Mouse (Mus musculus): Measurements from ENCODE around the gene Fpr3.
"Not testable (repeated sequence)": the region's sequence is repeated elsewhere in the genome, so short reads cannot be mapped to it uniquely, and the experiment has no call there.

Fpr3 gene

GRCm38 (mm10) chr17:17917376-17917775 lies 29.7 kb downstream of the Fpr3 start:
- Histone ChIP-seq H3K36me3 (ENCODE audit: control insufficient read depth, insufficient read depth, low read length, poor library complexity, severe bottlenecking) (no peaks in the 10 kb centered on the region), H3K27me3 (ENCODE audit: control insufficient read depth, insufficient read depth, low read length, poor library complexity, severe bottlenecking) (no peaks in the 10 kb centered on the region)
- no peak for DNase-seq (ENCODE audit: low read depth, low spot score)

- no peaks in the 10 kb centered on the region for H3K27me3 ChIP-seq (ENCODE audit: control insufficient read depth, insufficient read depth, low read length, poor library complexity, severe bottlenecking)
- H3K36me3 ChIP-seq (ENCODE audit: control insufficient read depth, insufficient read depth, low read length, poor library complexity, severe bottlenecking): no peaks in the 10 kb centered on the region
These were observed 30.1 kb downstream of the Fpr3 start for GRCm38 (mm10) chr17:17917782-17918181.

GRCm38 (mm10) chr17:17973443-17973842 lies 85.8 kb downstream of the Fpr3 start:
- H3K36me3 ChIP-seq (ENCODE audit: control insufficient read depth, insufficient read depth, low read length, poor library complexity, severe bottlenecking): no peaks in the 10 kb centered on the region
- no peaks in the 10 kb centered on the region for H3K27me3 ChIP-seq (ENCODE audit: control insufficient read depth, insufficient read depth, low read length, poor library complexity, severe bottlenecking)
- peak; percentile 24 for DNase-seq (ENCODE audit: low read depth, low spot score)

More at GRCm38 (mm10) chr17:17917782-17918181, 30.1 kb downstream of the Fpr3 start:
- no peak for DNase-seq (ENCODE audit: low read depth, low spot score)

GRCm38 (mm10) chr17:17981232-17981631 lies 93.6 kb downstream of the Fpr3 start:
- not testable (repeated sequence) for H3K36me3 ChIP-seq (ENCODE audit: control insufficient read depth, insufficient read depth, low read length, poor library complexity, severe bottlenecking); DNase-seq (ENCODE audit: low read depth, low spot score); H3K27me3 ChIP-seq (ENCODE audit: control insufficient read depth, insufficient read depth, low read length, poor library complexity, severe bottlenecking)

DNA sequence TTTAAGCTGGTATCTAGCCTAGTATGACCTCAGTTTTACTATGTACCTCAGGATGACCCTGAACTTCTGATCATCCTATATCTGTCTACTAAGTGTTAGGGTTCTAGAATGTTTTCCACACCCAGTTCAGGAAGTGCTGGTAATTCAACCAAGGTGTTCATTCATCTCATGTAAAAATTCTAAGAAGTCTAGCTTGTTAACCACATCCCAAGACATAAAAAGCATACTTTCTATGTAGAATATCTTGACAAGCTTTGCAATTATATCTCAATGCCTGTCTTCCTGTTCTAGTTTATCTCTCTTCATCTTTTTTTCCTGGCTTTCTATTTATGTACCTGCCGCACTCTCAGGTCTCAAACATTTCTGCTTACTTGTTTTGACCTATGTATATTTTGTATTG lies 117.1 kb downstream of the Fpr3 start:
- no peak for DNase-seq (ENCODE audit: low read depth, low spot score)
- H3K27me3 ChIP-seq (ENCODE audit: control insufficient read depth, insufficient read depth, low read length, poor library complexity, severe bottlenecking): no peaks in the 10 kb centered on the region
- H3K36me3 ChIP-seq (ENCODE audit: control insufficient read depth, insufficient read depth, low read length, poor library complexity, severe bottlenecking): no peaks in the 10 kb centered on the region

Measured in splenic B cell, adult 2 months (primary cell).